Mouse (Mus musculus) skeletal muscle tissue, postnatal 0 days (tissue): Measurements from ENCODE around the gene Hoxa2. TPM values are rescaled to one million over a fixed set of nuclear protein-coding genes. Genes with fewer than 3 reads are reported as not detected.

Experiments used
- polyA plus RNA-seq: library from polyadenylated mRNA; unstranded; fragments of >200 nt; fragmentation: Nextera tagmentation; extraction: Ambion mirVana; gene quantifications from 2 replicates; pipeline ENCODE4 v1.2.1, GENCODE M21; 2015

Gene Hoxa2
- 0.46 and 1.1 TPM in 2 replicates for polyA plus RNA-seq

GRCm38 (mm10) chr6:52164626-52165440, at the start of gene Hoxa2:
TSS of gene Hoxa2 (minus strand) at chr6:52164831.

GRCm38 (mm10) chr6:52213119-52213986, 48.7 kb upstream of the Hoxa2 start, which contains the start of the genes Hoxa3 and Gm28308:
TSS of gene Hoxa3 (minus strand) at chr6:52213336.
TSS of gene Gm28308 (minus strand) at chr6:52213339.

DNA sequence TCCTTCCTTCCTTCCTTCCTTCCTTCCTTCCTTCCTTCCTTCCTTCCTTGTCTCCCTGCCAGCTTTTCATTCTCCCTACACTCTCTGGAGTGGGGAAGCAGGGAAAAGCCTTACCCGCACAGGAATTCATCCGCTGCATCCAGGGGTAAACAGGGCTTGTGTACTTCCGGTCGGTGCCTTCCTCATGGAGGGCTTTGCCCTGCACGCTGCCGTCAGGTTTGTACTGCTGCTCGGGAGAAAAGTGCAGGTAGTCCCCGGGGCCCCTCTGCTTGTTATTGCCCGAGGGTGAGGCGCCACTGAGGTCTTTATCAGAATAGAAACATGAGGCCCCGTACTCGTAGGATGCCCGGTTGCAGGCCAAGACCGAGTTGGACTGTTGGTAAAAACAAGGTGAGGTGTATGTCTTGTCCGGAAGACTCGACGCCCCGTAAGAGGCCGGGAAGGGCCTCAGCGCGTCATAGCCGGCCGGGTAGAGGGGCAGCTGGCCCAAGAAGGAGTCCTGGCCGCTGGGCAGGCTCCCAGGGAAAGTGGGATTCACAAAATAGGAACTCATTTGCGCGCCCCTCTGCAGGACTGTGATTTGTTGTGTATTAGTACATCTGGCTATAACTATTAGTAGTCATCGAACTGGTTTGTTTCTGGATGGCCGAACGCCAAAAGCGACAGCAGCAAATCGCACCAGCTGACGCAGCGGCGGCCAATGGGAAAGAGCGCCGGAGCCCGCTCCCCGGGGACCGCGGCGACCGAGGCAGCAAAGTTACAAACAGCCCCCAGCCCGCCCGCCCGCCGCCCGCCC, 43.6 kb upstream of the Hoxa2 start, which contains the start of gene Hoxa6:
TSS of gene Hoxa6 (minus strand) at position 651 of the 796 bp plus-strand sequence.

GRCm38 (mm10) chr6:52204050-52204752, 39.6 kb upstream of the Hoxa2 start, which contains the start of gene Hoxa5:
TSS of gene Hoxa5 (minus strand) at chr6:52204587.

GRCm38 (mm10) chr6:52190906-52191810, 26.5 kb upstream of the Hoxa2 start, which contains the start of gene Hoxa4:
TSS of gene Hoxa4 (minus strand) at chr6:52191753.

GRCm38 (mm10) chr6:52177061-52177735, 12.6 kb upstream of the Hoxa2 start, which contains the start of gene 5730596B20Rik:
TSS of gene 5730596B20Rik (plus strand) at chr6:52177498.

GRCm38 (mm10) chr6:52158276-52159051, 6.2 kb downstream of the Hoxa2 start, which contains the start of gene Hoxa1:
TSS of gene Hoxa1 (minus strand) at chr6:52158317.

Other genes starting within 250 kb of the Hoxa2 start
- 14.3 and 18.0 TPM in 2 replicates for gene Skap2, start 152.3 kb downstream of the Hoxa2 start, polyA plus RNA-seq
- gene Hoxa1, start 6.5 kb downstream of the Hoxa2 start, polyA plus RNA-seq = 0.59 and 0.88 TPM in 2 replicates
- gene 5730596B20Rik, start 12.7 kb upstream of the Hoxa2 start, polyA plus RNA-seq = 0.10 and 0.27 TPM in 2 replicates
- gene Hoxa4, start 26.9 kb upstream of the Hoxa2 start, polyA plus RNA-seq = 3.7 and 5.5 TPM in 2 replicates
- 3.1 and 3.6 TPM in 2 replicates for gene Hoxa5, start 39.8 kb upstream of the Hoxa2 start, polyA plus RNA-seq
- gene Hoxa6, start 43.9 kb upstream of the Hoxa2 start, polyA plus RNA-seq = 1.7 and 1.9 TPM in 2 replicates
- 1.3 TPM in 2 replicates for gene Hoxa3, start 48.5 kb upstream of the Hoxa2 start, polyA plus RNA-seq
- not detected in 2 replicates for gene Gm28308, start 48.5 kb upstream of the Hoxa2 start, polyA plus RNA-seq
- gene Hoxa7, start 57.0 kb upstream of the Hoxa2 start, polyA plus RNA-seq = 26.9 and 27.8 TPM in 2 replicates
- 20.2 and 20.6 TPM in 2 replicates for gene Hoxa9, start 66.3 kb upstream of the Hoxa2 start, polyA plus RNA-seq
- 40.5 and 46.6 TPM in 2 replicates for gene Hoxa10, start 76.0 kb upstream of the Hoxa2 start, polyA plus RNA-seq
- 1.4 and 3.7 TPM in 2 replicates for gene Hoxa11, start 81.0 kb upstream of the Hoxa2 start, polyA plus RNA-seq
- gene Hoxa13, start 96.0 kb upstream of the Hoxa2 start, polyA plus RNA-seq = 0.05 TPM in 1 of 2 replicates, not detected in the other
- gene Evx1, start 148.7 kb upstream of the Hoxa2 start, polyA plus RNA-seq = not detected in 2 replicates